Mouse (Mus musculus) splenic B cell, adult 2 months (primary cell): ENCODE results near the gene Acap1.
"Not testable (repeated sequence)": the region's sequence is repeated elsewhere in the genome, so short reads cannot be mapped to it uniquely, and the experiment has no call there.

Experiments
- DNase-seq: peaks from one replicate; pipeline ENCODE4 v3.0.0-alpha.2; 2011; ENCODE audit warnings: low read depth, low spot score
- H3K27me3 ChIP-seq: 2 replicates; pipeline ENCODE4 v1.6.1; 2012; ENCODE audit warnings: mild to moderate bottlenecking, low read length, moderate library complexity, mixed read lengths; ENCODE audit not compliant: control insufficient read depth, poor library complexity, insufficient read depth, severe bottlenecking
- H3K36me3 ChIP-seq: 2 replicates; pipeline ENCODE4 v1.6.1; 2012; ENCODE audit warnings: mild to moderate bottlenecking, low read length, moderate library complexity, mixed read lengths; ENCODE audit not compliant: control insufficient read depth, poor library complexity, insufficient read depth, severe bottlenecking

The Acap1 gene

DNA sequence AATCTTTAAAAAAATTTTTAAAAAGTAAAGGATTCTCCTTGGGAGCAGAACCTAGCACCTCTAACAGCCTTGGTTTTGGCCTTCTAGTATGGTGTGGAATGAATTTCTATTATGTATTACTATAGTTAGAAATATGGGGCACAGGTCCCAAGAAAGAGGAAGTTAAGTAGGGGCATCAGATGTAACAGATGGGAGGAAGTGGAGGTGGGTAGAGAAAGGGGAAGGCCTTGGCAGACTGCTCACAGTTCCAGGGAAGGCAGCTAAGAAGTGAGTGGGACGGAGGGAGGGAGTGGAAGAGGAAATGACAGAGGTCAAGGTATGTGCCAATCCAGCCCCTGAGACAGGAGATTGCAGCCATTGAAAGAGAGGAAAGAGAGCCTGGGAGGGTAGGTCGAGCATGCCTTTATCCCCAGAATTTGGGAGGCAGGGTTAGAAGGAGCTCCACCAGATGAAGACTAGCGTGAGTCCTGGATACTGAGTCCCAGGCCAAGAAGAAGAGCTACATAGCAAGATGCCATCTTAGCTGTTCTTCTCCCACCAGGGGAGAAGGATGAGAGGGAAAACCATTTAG lies 35.7 kb upstream of the Acap1 start:
- H3K36me3 ChIP-seq, result no peaks in the 10 kb centered on the region
- peak; percentile 77 for DNase-seq
- H3K27me3 ChIP-seq, result no peaks in the 10 kb centered on the region

DNA sequence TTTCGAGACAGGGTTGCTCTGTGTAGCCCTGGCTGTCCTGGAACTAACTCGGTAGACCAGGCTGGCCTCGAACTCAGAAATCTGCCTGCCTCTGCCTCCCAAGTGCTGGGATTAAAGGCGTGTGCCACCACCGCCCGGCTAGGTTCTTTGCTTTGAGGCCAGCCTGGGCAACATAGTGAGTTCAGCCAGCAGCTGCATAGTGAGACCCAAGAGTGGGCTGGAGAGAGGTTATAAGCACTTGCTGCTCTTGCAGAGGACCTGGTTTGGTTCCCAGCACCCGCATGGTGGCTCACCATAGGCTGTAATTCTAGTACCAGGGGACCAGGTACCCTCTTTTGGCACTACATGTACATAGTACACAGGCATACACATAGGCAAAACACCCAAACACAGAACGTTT lies 34.8 kb upstream of the Acap1 start:
- DNase-seq, result not testable (repeated sequence)

DNA sequence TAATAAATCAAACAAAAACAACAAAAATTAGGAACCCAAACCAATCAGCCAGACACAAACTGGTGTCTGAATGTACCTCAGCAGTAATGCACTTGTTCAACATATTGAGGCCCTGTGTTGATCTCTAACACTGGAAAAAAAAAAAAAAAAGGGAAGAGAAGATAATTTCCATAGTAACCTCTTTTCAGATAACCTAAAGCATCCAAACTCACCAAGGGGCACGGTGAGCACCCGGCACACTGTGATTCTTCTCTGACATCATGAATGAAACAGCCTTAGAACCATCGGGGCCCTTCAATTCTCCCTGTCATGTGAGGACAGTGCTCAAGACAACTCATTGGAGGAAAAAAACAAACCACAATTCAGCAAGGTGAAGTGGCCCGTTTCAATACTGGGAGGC lies 34.4 kb upstream of the Acap1 start:
- Histone ChIP-seq H3K27me3 (no peaks in the 10 kb centered on the region), H3K36me3 (no peaks in the 10 kb centered on the region)
- DNase-seq, result no peak

More for the DNA sequence above, 34.8 kb upstream of the Acap1 start:
- not testable (repeated sequence) for H3K27me3 ChIP-seq, H3K36me3 ChIP-seq

DNA sequence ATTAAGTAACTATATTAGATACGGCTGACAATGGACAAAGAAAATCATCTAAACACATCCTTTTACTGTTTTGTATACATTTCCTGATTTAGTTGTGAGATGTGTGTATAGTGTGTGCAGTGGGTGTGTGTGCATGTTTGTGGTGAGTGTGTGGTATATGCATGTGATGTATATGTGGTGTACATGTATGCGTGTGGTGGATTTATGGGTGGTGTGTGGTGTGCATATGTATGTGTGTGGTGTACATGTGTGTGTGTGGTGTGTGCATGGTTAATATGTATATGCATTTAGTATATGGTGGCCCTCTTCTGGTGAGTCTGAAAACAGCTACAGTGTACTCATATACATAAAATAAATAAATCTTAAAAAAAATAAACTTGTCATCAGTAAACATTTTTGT lies 32.2 kb upstream of the Acap1 start:
- H3K27me3 ChIP-seq, result no peaks in the 10 kb centered on the region
- no peaks in the 10 kb centered on the region for H3K36me3 ChIP-seq
- no peak for DNase-seq

DNA sequence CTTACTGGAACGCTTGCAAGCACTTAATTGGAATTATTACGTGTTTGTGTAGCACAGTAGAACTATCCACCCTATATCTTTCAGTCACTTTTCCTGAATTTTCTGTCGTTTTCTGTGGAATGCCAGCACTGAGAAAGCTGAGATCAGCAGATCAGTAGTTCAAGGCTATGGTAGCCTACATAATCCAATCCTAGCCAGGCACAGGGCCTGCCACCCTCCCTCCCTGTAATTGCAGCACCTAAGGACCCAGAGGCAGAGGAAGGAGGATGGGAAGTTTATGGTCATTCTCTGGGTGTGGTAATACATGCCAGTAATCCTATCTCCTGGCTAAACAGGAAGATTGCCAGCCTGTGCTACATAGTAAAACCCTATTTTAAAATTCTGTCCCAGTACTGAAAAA lies 27.5 kb upstream of the Acap1 start:
- Histone ChIP-seq H3K27me3 (no peaks in the 10 kb centered on the region), H3K36me3 (peaks cover 6% of the 10 kb centered on the region)
- DNase-seq, result no peak

DNA sequence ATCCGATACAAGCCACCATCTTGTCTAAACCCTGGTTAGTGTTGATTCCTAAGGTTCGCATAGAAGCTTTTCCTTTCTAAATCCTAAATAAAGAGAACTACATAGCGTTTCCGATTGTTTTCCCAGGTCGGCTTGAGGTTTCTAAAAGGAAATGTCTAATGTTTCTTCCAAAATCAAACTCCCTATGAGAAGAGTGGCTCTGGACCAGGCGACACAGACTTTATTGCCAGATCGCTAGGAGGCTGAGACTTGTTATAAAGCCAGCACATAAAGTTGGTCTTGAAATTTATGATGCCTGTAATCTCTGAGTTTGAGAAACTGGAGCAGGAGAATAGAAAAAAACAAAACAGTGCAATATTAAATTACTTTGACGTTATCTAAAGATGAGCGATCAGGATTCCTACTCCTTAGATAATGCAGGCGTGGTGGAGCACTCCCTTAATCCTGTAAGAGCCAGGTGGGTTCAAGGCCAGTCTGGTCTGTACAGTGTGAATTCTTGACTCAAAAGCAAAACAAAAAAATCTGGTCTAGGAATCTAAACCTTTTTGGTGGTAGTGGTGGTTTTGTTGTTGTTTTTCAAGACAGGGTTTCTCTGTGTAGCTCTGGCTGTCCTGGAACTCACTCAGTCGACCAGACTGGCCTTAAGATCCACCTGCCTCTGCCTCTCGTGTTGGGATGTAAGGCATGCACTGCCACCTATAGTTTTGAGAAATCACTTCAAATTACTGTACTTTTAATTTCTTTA lies 26.8 kb upstream of the Acap1 start:
- Histone ChIP-seq H3K27me3 (no peaks in the 10 kb centered on the region), H3K36me3 (peaks cover 10% of the 10 kb centered on the region)
- peak; percentile 51 for DNase-seq

DNA sequence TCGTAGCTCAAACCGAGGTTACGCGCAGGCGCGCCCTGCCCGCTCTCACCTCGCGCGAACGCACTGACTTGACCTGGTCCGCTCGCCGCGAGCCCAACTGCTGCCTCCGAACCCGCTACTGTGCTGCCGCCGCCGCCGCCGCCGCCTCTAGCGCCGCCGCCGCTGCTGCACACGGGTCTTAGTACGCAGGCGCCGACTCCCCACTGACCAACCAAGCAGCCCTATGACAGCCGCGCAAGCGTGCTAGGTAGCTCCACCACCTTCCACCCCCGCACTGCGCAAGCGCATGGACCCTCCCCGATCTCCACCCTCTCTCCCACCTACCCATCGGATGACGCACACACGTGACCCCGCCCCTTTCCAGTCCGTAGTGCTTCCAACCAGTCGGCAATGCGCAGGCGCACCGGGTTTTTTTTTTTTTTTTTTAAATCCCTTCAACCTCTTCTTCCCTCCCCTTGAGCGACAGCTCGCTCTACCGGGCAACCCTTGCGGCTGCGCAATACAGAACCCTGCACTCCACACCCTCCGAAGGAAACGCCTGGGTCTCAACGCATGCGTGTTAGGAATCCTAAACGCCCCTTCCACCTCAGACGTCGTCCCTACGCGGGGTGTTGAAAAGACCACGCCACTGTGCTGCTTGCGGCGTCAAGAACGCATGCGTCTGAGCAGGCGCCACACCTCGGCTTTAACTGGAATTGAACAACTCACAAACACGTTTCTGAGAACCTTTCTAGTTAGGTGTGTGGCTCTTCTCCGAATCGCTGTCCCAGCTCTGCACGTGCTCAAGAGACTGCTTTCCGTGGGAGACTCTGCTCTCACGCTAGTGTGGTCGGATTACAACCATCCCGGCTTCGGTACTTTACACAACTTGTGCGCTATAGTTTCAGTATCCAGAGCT lies 26.0 kb upstream of the Acap1 start, which contains the start of gene Eif5a:
Eif5a (minus strand) TSS at position 845 of the 898 bp plus-strand sequence.
- Histone ChIP-seq H3K27me3 (no peaks in the 10 kb centered on the region), H3K36me3 (peaks cover 12% of the 10 kb centered on the region)
- DNase-seq, result peak; percentile 100

DNA sequence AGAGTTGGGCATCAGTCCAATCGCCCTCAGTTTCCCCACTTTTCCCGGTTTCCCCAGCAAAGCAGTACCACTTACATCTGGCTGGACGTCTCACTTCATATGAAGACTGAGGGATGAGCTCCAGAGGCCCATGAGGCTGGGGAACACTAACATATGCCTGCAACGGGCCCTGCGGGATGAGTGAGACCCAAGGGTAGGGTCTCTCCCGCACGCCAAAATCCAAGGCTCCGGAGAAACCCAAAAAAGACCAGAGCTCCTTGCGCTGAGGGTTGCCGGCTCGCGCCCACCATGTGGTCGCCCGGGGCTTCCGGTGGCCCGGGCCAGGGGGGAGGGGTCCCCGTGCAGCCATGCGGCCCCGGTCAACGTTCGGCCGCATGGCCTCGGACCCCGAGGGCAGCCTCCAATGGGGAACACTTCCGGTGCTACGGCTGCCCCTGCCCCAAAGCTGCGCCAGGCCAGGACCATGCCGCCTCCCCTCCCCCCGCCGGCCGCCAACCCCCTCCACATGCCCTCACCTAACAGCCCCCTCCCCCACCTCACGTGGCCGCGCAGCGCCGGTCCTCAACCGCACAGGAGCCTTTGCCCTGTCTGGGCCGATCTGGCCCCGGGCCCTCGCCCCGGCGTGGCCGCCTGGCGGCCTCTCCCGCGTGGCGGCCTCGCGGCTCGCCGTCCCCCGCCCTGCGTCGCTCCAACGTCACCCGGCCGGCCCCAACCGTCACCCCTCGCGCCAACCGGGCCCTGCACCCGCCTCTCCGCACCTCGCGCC lies 25.1 kb upstream of the Acap1 start:
- DNase-seq, result peak; percentile 62
- Histone ChIP-seq H3K36me3 (peaks cover 17% of the 10 kb centered on the region), H3K27me3 (no peaks in the 10 kb centered on the region)

DNA sequence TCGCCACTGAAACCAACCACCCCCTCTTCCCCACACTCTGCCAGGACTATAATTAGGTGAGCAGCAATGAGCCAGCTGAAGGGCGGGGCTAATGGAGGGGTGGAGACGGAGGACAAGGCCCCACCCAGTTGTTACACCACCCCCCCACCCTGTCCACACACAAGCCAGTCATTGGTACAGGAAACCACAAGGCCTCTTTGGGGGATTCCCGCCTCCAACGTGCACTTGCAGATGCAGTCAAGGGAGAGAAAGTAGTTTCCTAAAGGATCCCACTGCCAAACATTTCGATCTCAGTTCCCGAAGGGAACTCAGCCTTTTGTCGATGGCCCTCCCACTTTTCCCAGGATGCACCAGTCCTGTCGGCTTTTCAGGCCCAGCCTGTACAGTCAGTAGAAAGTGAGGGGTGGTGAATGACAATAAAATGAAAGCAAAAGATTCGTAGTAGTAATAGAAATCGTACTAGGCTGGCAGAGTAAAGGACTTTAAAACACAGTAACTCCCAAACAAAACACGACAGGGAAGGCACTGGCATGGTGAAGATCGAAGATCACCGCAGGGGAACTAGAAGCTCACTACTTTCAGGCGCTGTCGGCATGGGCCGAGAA lies 24.4 kb upstream of the Acap1 start:
- no peaks in the 10 kb centered on the region for H3K27me3 ChIP-seq
- peak; percentile 92 for DNase-seq
- H3K36me3 ChIP-seq, result peaks cover 23% of the 10 kb centered on the region

DNA sequence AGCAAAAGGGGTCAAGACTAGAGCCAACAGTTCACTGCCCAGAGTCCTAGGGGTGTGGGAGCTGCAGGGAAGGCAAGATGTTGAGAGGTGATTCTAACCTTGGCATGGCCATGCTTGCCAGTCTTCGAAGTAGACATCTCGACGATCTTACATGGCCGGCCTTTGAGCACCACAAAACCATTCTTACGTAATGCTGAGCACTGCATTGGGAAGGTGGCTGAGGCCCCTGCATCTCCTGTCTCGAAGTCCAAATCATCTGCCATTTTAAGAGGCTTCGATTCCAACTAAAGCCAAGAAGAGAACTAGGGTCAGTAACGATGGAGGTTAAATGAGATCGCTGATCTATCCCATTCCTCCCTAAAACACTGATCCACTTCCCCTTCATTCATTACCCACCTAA lies 23.7 kb upstream of the Acap1 start:
- no peak for DNase-seq
- Histone ChIP-seq H3K27me3 (no peaks in the 10 kb centered on the region), H3K36me3 (peaks cover 23% of the 10 kb centered on the region)

DNA sequence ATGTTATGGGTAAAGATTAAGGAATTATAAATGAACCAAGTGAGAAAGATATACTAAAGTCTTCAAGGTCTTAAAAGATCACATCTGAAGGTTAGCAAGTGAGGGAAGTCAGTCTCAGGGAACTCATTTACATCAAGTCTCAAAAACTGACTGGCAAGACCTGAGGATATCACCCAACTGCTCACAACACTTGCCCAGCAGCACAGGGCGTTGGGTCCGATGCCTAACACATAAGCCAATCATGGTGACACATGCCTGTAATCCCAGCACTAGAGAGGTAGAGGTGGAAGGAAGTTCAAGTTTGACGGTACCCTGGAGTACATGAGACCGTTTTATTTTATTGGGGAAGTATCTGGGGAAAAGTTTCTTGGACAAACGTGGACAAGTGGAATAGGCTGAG lies 22.8 kb upstream of the Acap1 start:
- peaks cover 23% of the 10 kb centered on the region for H3K36me3 ChIP-seq
- H3K27me3 ChIP-seq, result no peaks in the 10 kb centered on the region
- no peak for DNase-seq

DNA sequence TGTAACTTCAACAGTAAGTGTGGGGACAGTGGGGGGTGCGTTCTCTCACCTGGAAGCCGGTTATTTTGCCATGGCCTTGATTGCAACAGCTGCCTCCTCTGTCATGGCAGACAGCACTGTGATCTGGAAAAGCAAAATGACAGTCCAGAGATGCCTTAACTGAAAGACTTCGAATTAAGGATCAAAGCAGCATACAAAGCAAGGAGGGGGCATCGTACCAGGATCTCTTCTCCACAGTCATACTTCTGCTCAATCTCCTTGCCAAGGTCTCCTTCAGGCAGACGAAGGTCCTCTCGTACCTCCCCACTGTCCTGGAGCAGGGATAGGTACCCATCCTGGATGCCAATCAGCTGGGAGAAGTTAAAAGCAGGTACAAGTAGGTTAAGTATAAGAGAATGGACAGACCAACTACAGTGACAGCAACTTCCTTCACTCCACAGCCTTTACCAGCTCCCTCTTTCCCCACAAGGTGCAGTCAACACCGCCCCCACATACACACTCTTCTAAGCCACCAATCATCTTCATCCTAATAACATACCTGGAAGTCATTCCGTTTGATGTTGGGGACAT lies 22.1 kb upstream of the Acap1 start:
- peaks cover 23% of the 10 kb centered on the region for H3K36me3 ChIP-seq
- no peak for DNase-seq
- no peaks in the 10 kb centered on the region for H3K27me3 ChIP-seq

DNA sequence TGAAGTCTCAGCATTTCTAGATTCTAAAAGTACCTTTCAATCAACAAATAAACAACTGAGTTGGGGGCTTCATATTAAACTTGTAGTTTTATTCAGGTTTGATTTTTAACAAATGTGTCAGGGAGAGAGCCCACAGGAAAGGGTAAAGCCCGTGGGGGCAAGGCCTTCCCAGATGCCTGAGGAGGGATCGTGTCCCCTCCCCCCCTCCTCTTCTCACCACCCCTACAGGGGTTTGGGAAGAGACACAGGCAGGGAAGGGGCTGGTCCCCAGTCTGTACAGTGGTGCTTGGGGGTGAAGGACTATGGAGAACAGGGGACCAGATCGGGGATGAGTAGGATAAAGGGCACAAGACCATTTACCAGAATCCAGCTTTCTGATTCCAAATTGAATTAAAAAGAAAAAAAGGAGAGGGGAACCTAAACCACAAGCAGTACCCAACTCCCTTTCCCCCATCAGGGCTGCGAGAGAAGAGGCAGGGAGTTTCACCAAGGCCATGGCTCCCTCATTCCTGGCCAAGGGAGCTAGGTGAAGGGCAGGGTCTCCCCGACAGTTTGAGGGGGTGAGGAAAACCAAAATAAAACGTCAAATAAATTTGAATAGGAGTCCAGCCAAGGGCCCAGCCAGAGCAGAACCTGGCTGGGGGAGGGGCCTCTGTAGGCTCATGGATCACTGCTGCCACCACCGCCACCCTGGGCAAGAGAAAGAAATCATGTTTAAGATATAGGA lies 21.5 kb upstream of the Acap1 start:
- not testable (repeated sequence) for DNase-seq, H3K27me3 ChIP-seq
- peaks cover 23% of the 10 kb centered on the region for H3K36me3 ChIP-seq
